Mouse (Mus musculus) limb, embryonic 11.5 days (tissue): ENCODE measurements around the gene Rgs6. TPM values are rescaled to one million over a fixed set of nuclear protein-coding genes. Genes with fewer than 3 reads are reported as not detected.

Experiments
- ATAC-seq: fragments of 200-750 bp; cut with Nextera tagmentation; 2 replicates; pipeline ENCODE4 v1.8.0; 2017; ENCODE audit warnings: low read depth; ENCODE audit not compliant: insufficient number of reproducible peaks, low FRiP score, low TSS enrichment
- DNase-seq: peaks from one replicate; pipeline ENCODE4 v3.0.0-alpha.2; 2015; ENCODE audit warnings: low spot score
- H3K27ac ChIP-seq: fragments of 300-500 bp; sonication (generic); replicated peaks from 2 replicates; pipeline ENCODE4 v1.5.1; 2014; ENCODE audit warnings: low read depth, mild to moderate bottlenecking, low read length
- H3K27me3 ChIP-seq: fragments of 300-500 bp; sonication (generic); 2 replicates; pipeline ENCODE4 v1.6.1; 2014; ENCODE audit warnings: mild to moderate bottlenecking, low read length, mixed read lengths; ENCODE audit not compliant: control insufficient read depth, insufficient read depth
- H3K36me3 ChIP-seq: fragments of 300-500 bp; sonication (generic); 2 replicates; pipeline ENCODE4 v1.6.1; 2014; ENCODE audit warnings: mild to moderate bottlenecking, low read length, moderate library complexity, mixed read lengths; ENCODE audit not compliant: control insufficient read depth, insufficient read depth
- H3K4me1 ChIP-seq: fragments of 300-500 bp; sonication (generic); 2 replicates; pipeline ENCODE4 v1.6.1; 2014; ENCODE audit warnings: low read length, mixed read lengths; ENCODE audit not compliant: control insufficient read depth, insufficient read depth
- H3K4me2 ChIP-seq: fragments of 300-500 bp; sonication (generic); 2 replicates; pipeline ENCODE4 v1.6.1; 2014; ENCODE audit warnings: low read depth, mild to moderate bottlenecking, moderate library complexity; ENCODE audit not compliant: severe bottlenecking
- H3K4me3 ChIP-seq: fragments of 300-500 bp; sonication (generic); 2 replicates; pipeline ENCODE4 v1.5.1; 2014; ENCODE audit warnings: low read depth, low read length
- H3K9ac ChIP-seq: fragments of 300-500 bp; sonication (generic); 2 replicates; pipeline ENCODE4 v1.6.1; 2014; ENCODE audit warnings: mild to moderate bottlenecking, low read length
- H3K9me3 ChIP-seq: fragments of 300-500 bp; sonication (generic); 2 replicates; pipeline ENCODE4 v1.6.1; 2016; ENCODE audit warnings: low read length; ENCODE audit not compliant: control insufficient read depth
- WGBS: fragments of 180-500 bp; shearing (Covaris S2); extraction: QIAGEN DNeasy Blood & Tissue Kit; methylation state at CpG from one replicate; pipeline ENCODE4 v1.1.7; 2014; 5-methylcytosine and 5-hydroxymethylcytosine counted together
- polyA plus RNA-seq: library from polyadenylated mRNA; unstranded; fragments of >200 nt; fragmentation: Nextera tagmentation; extraction: Ambion mirVana; gene quantifications from 2 replicates; pipeline ENCODE4 v1.2.1, GENCODE M21; 2014

Gene Rgs6
- polyA plus RNA-seq, 1 experiment from 2014 or later: 0.25 TPM

DNA sequence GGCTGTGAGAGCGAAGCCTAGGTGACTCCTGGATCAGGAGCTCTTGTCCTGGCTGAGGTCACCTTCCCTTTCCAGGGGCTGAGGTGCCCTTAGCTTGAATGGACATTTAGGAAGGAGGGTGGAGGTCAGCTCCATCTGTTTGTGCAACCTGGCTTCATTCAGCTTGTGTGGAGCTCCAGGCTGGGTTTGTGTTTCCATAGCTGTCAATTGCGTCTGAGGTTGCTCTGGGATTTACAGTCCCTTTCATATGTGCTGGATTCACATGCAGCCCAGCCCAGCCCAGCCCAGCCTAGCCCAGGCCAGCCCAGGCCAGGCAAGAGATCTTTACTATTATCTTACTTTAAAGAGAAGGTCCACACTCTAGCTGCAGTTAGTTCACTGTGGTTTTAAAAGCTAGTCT lies 163.8 kb downstream of the Rgs6 start:
- Histone ChIP-seq H3K4me3 (no peak overlapping the region), H3K4me2 (no peak overlapping the region), H3K4me1 (no peaks in the 10 kb centered on the region), H3K9me3 (no peaks in the 10 kb centered on the region), H3K36me3 (no peaks in the 10 kb centered on the region), H3K27me3 (no peaks in the 10 kb centered on the region), H3K9ac (no peak overlapping the region), H3K27ac (no peak overlapping the region)
- no peak for ATAC-seq
- DNase-seq: no peak
- WGBS: 82% methylated on average over 2 of the region's 2 CpGs

- H3K4me3 ChIP-seq: no peak overlapping the region
- no peaks in the 10 kb centered on the region for H3K4me1 ChIP-seq
- no peak for ATAC-seq
- H3K9me3 ChIP-seq: no peaks in the 10 kb centered on the region
- 33% methylated on average over 3 of the region's 3 CpGs for WGBS
- H3K9ac ChIP-seq: no peak overlapping the region
- no peaks in the 10 kb centered on the region for H3K36me3 ChIP-seq
- DNase-seq: no peak
- no peak overlapping the region for H3K4me2 ChIP-seq
- no peaks in the 10 kb centered on the region for H3K27me3 ChIP-seq
- H3K27ac ChIP-seq: no peak overlapping the region
These were observed 166.4 kb downstream of the Rgs6 start for GRCm38 (mm10) chr12:82754501-82754900.

DNA sequence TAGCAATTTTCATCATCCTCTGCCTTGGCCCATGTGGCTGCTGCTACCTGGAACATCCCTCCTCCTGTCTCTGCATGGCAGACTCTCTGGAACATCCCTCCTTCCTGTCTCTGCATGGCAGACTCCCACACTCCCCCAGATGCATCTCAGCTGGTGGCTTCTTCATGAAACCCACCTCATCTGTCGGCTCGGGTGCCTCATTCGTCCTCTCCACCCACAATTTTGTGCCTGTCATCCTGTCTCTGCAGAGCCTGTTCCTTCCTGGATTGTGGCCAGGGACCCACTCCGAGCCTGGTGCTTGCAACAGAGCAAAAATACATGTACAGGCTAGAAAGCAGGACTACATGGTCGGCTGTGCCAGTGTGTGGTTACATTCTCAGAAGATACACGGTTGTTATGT lies 168.7 kb downstream of the Rgs6 start:
- no peak overlapping the region for H3K27ac ChIP-seq
- no peaks in the 10 kb centered on the region for H3K27me3 ChIP-seq
- H3K4me2 ChIP-seq: no peak overlapping the region
- no peak overlapping the region for H3K4me3 ChIP-seq
- no peaks in the 10 kb centered on the region for H3K4me1 ChIP-seq
- DNase-seq (no peak), ATAC-seq (no peak)
- 84% methylated on average over 6 of the region's 6 CpGs for WGBS
- no peak overlapping the region for H3K9ac ChIP-seq
- no peaks in the 10 kb centered on the region for H3K9me3 ChIP-seq
- no peaks in the 10 kb centered on the region for H3K36me3 ChIP-seq

DNA sequence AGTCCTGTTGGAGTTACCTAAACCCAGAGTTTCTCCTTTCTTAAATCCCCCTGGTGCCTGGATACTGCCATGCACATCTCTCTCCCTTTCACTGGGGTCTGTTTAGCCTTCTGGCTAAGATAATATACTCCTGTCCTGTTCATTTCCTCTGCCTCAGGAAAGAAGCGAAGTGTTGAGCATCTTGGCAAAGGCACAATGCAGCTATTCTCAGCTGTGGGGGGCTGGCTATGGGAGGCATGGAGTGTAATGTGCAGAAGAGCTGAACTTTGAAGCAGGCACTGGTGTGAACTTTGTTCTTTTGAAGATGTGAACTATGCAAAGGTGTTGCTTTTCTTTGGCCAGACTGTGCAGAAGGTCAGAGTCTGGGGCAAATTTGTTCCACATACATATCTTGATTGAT lies 169.3 kb downstream of the Rgs6 start:
- Histone ChIP-seq H3K9ac (no peak overlapping the region), H3K4me1 (no peaks in the 10 kb centered on the region), H3K27ac (no peak overlapping the region), H3K4me2 (no peak overlapping the region), H3K27me3 (no peaks in the 10 kb centered on the region), H3K9me3 (no peaks in the 10 kb centered on the region), H3K36me3 (no peaks in the 10 kb centered on the region), H3K4me3 (no peak overlapping the region)
- DNase-seq (no peak), ATAC-seq (no peak)
- WGBS: 79% methylated on average over 1 of the region's 1 CpGs

DNA sequence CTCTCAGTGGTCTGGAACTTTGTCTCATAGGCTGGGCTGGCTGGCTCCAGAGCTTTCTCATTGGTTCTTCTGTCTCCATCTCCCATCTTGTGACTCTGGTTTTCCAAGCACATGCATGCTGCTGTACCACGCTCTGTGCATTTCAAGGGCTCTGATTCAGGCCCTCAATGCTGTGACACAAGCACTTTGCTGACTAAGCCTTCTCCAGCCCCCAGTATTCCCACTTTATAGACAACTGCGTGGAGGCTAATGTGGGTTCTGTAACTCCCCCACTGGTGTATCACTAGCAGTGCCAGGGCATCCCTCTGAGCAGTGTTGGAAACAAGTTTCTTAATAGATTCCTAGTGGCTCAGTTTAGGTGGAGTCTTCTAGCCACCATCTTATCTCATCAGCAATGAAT lies 174.0 kb downstream of the Rgs6 start:
- no peak for ATAC-seq

DNA sequence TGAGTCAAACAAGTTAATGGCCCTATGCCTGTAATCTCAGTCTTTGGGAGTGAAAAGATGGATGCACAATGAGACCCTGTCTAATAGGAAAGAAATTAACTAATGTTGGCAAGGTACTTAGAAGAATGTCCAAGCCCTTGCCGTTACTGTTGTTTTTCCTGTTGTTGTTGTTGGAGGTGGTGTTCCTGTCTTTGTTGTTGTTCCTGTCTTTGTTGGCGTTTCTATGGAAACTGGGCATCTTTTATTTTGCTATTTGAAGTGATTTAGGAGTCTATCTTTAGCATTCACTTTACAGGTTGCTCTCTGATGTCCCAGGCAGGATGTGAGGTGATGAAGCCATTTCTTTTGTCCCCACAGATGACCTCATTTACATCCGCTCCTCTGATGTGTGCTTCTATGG lies 180.6 kb downstream of the Rgs6 start:
- DNase-seq (no peak), ATAC-seq (no peak)
- Histone ChIP-seq H3K9me3 (no peaks in the 10 kb centered on the region), H3K27ac (no peak overlapping the region), H3K36me3 (no peaks in the 10 kb centered on the region), H3K27me3 (no peaks in the 10 kb centered on the region), H3K4me2 (no peak overlapping the region), H3K9ac (no peak overlapping the region), H3K4me3 (no peak overlapping the region), H3K4me1 (no peaks in the 10 kb centered on the region)
- WGBS: 87% methylated on average over 3 of the region's 3 CpGs

More for the DNA sequence above, 174.0 kb downstream of the Rgs6 start:
- Histone ChIP-seq H3K27me3 (no peaks in the 10 kb centered on the region), H3K9ac (no peak overlapping the region), H3K27ac (no peak overlapping the region), H3K9me3 (no peaks in the 10 kb centered on the region), H3K4me1 (no peaks in the 10 kb centered on the region), H3K36me3 (no peaks in the 10 kb centered on the region), H3K4me3 (no peak overlapping the region), H3K4me2 (no peak overlapping the region)
- DNase-seq: no peak
- 91% methylated on average over 2 of the region's 2 CpGs for WGBS

- Histone ChIP-seq H3K4me1 (no peaks in the 10 kb centered on the region), H3K27ac (no peak overlapping the region), H3K4me3 (no peak overlapping the region), H3K27me3 (no peaks in the 10 kb centered on the region), H3K9ac (no peak overlapping the region), H3K9me3 (no peaks in the 10 kb centered on the region), H3K4me2 (no peak overlapping the region), H3K36me3 (no peaks in the 10 kb centered on the region)
- DNase-seq: no peak
- ATAC-seq: no peak
- 90% methylated on average over 2 of the region's 2 CpGs for WGBS
These were observed 184.1 kb downstream of the Rgs6 start for GRCm38 (mm10) chr12:82772215-82772614.

DNA sequence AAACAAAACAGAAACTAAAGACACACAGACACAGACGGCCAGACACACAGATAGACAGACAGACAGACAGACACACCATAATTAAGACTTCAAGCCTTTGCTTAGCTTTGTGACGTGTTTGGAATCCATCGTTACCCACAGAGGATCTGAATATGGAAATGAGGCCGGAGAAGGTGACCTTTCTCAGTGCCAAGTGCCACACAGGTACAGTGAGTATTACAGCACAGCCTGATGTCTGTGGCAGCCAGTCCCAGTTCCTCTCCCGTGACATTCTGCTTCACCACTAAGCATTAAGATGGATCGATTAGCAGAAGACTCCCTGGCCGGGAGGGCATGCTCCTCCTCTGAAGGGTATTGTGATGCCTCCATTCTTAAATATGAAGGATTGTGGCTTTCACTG lies 186.5 kb downstream of the Rgs6 start:
- Histone ChIP-seq H3K36me3 (no peaks in the 10 kb centered on the region), H3K9ac (no peak overlapping the region), H3K4me3 (no peak overlapping the region), H3K4me1 (no peaks in the 10 kb centered on the region), H3K27ac (no peak overlapping the region), H3K27me3 (no peaks in the 10 kb centered on the region), H3K4me2 (no peak overlapping the region), H3K9me3 (no peaks in the 10 kb centered on the region)
- no peak for ATAC-seq
- no peak for DNase-seq
- 89% methylated on average over 7 of the region's 7 CpGs for WGBS

GRCm38 (mm10) chr12:82776686-82777085 lies 188.6 kb downstream of the Rgs6 start:
- ATAC-seq: no peak
- no peaks in the 10 kb centered on the region for H3K36me3 ChIP-seq
- H3K9ac ChIP-seq: no peak overlapping the region
- no peak for DNase-seq
- no peaks in the 10 kb centered on the region for H3K27me3 ChIP-seq
- no peaks in the 10 kb centered on the region for H3K4me1 ChIP-seq
- H3K4me3 ChIP-seq: no peak overlapping the region
- H3K27ac ChIP-seq: no peak overlapping the region
- WGBS: 82% methylated on average over 4 of the region's 4 CpGs
- no peak overlapping the region for H3K4me2 ChIP-seq
- no peaks in the 10 kb centered on the region for H3K9me3 ChIP-seq
